Mouse (Mus musculus) E14TG2a.4 (cell line): Measurements from ENCODE around the gene Klf9.

ENCODE experiments used
- H3K27me3 ChIP-seq: 2 replicates; pipeline ENCODE4 v1.6.1; 2014; ENCODE audit warnings: low read length, control low read depth; ENCODE audit not compliant: insufficient read depth
- H3K36me3 ChIP-seq: 2 replicates; pipeline ENCODE4 v1.6.1; 2014; ENCODE audit warnings: low read length, control low read depth; ENCODE audit not compliant: insufficient read depth
- H3K4me1 ChIP-seq: replicated peaks from 2 replicates; pipeline ENCODE4 v1.6.1; 2014; ENCODE audit warnings: low read depth, low read length, control low read depth
- H3K4me3 ChIP-seq: replicated peaks from 2 replicates; pipeline ENCODE4 v1.5.1; 2014; ENCODE audit warnings: mild to moderate bottlenecking, low read length
- H3K9me3 ChIP-seq: 2 replicates; pipeline ENCODE4 v1.6.1; 2014; ENCODE audit warnings: low read length, control low read depth
- CTCF ChIP-seq: conservative IDR thresholded peaks from 2 replicates; pipeline ENCODE4 v1.5.1; 2014; ENCODE audit warnings: low read length
- NANOG ChIP-seq: IDR thresholded peaks from 2 replicates; pipeline ENCODE4 v1.6.1; 2014; ENCODE audit warnings: borderline replicate concordance, low read length, mixed read lengths
- POU5F1 ChIP-seq: IDR thresholded peaks from 2 replicates; pipeline ENCODE4 v1.6.1; 2014; ENCODE audit warnings: low read length, borderline replicate concordance

Gene Klf9

DNA sequence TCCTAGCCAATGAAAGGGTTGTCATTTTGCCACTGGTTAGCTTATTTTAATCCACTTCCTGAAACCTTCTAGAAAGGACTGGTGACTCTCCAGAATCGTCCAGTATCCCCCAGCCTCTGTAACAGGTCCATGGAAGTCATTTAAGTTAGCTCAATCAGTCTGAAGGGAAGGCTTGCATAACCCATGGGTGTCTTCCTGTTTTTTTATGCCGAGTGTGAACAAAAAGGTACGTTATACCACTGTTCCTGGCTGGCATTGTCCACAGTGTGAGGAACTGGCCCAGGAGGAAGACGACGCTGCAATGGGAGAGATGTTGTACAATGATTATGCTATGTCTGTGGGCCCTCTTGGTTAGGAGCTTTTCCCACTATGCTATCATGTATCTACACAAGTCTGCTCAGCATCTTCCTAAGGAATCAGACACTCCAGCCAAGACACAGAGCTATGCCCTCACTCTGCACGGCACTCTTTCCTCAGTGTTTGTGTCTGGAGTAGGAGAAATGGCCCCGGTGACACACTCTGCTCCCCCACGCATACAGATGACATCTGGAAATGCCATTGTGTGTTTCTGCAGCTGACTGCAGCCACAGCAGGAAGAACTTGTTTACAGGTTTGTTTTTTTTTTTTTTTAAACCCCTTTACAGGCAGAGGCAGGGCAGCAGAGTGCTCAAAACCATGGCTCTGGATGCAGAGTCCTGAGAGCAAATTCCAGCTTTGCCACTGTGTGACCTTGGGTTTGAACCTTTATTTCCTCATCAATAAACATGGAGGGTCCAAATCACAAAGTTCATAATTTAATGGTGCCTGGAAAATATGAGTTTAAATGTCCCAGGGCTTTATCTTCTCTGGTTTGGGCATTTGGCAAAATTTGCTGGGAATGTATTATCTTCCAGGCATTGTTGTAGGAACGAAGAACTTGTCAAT is 15.5 kb upstream of the Klf9 start:
- H3K9me3 ChIP-seq = no peaks in the 10 kb centered on the region
- H3K36me3 ChIP-seq = no peaks in the 10 kb centered on the region
- H3K4me1 ChIP-seq = peaks cover 76% of the 10 kb centered on the region
- no peaks in the 10 kb centered on the region for H3K27me3 ChIP-seq
- no peak overlapping the region for H3K4me3 ChIP-seq
- no peak for TF ChIP-seq POU5F1
- TF ChIP-seq NANOG = no peak
- TF ChIP-seq CTCF = no peak

DNA sequence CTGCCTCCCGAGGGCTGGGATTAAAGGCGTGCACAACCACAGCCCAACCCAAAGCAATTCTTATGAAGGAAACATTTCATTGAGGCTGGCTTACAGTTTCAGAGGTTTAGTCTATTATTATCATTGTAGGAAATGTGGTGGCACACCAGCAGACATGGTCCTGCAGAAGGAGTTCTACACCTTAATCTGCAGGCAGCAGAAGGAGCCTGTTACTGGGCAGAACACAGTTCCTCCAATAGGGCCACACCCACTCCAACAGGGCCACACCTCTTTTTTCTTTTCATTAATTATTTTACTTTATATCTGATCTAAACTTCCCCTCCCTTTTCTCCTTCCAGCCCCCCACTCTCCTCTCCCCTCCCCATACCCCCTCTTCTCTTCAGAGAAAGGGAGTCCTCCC is 11.1 kb upstream of the Klf9 start:
- Histone ChIP-seq H3K27me3 (no peaks in the 10 kb centered on the region), H3K36me3 (no peaks in the 10 kb centered on the region), H3K9me3 (no peaks in the 10 kb centered on the region), H3K4me3 (no peak overlapping the region), H3K4me1 (peaks cover 66% of the 10 kb centered on the region)
- TF ChIP-seq CTCF (no peak), POU5F1 (no peak), NANOG (no peak)

DNA sequence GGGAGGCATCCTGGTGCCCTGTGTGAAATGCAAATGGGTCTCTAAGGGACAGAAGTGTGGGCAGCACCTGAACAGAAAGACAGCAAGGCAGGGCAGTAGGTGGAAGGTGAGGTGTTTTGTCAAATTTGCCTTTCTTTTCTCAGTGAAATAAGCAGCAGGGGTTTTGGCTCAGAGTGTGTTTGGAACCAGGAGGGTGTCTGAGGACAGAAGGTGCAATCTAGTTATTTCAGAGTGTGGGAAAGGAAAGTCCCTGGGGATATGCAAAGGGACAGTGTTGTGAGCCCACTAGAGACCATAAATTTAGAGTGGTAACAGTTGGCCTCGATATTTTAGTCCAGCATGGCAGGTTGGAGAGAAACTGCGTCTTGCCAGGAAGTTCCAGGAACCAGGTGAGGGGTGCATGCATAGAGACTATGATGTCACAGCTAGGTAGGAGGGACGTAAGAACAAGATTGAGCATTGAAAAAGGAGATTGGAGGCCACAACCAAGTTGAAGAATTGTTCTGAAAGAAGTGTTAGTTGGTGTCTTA is 8.9 kb upstream of the Klf9 start:
- Histone ChIP-seq H3K36me3 (no peaks in the 10 kb centered on the region; the same call in 1 of the 2 replicates), H3K27me3 (no peaks in the 10 kb centered on the region), H3K4me3 (peak overlapping the region; percentile 82), H3K4me1 (peaks cover 49% of the 10 kb centered on the region), H3K9me3 (no peaks in the 10 kb centered on the region)
- TF ChIP-seq POU5F1 (no peak), CTCF (no peak), NANOG (no peak)

DNA sequence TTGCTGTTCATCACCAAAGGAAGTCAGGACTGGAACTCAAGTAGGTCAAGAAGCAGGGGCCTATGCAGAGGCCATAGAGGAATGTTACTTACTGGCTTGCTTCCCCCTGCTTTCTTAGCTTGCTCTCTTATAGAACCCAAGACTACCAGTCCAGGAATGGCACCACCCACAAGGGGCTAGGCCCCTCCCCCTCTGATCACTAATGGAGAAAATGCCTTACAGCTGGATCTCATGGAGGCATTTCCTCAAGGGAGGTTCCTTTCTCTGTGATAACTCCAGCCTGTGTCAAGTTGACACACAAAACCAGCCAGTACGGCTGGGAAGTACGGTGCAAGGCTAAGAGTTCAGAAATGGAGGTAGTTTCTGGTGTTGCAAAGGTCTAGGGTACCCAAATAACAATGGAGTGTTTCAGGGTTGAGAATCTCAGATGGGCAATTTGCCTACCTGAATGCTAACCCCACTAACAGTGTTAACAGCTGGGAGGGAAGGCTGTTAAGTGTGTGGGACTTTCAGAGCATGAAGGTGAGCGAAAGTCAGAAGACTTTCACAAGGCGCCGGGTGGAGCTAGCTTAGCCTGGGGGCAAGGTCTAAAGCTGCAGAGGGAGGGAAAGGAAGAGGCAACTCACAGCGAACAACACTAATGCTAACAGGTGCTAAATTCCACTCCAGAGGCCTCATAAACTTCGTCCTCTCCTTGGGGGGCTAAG is 8.2 kb upstream of the Klf9 start:
- Histone ChIP-seq H3K27me3 (no peaks in the 10 kb centered on the region), H3K4me1 (peaks cover 55% of the 10 kb centered on the region), H3K9me3 (no peaks in the 10 kb centered on the region), H3K36me3 (peaks cover 2% of the 10 kb centered on the region; the same call in 1 of the 2 replicates), H3K4me3 (peak overlapping the region; percentile 82)
- TF ChIP-seq CTCF = no peak
- TF ChIP-seq NANOG = peak; percentile 75

DNA sequence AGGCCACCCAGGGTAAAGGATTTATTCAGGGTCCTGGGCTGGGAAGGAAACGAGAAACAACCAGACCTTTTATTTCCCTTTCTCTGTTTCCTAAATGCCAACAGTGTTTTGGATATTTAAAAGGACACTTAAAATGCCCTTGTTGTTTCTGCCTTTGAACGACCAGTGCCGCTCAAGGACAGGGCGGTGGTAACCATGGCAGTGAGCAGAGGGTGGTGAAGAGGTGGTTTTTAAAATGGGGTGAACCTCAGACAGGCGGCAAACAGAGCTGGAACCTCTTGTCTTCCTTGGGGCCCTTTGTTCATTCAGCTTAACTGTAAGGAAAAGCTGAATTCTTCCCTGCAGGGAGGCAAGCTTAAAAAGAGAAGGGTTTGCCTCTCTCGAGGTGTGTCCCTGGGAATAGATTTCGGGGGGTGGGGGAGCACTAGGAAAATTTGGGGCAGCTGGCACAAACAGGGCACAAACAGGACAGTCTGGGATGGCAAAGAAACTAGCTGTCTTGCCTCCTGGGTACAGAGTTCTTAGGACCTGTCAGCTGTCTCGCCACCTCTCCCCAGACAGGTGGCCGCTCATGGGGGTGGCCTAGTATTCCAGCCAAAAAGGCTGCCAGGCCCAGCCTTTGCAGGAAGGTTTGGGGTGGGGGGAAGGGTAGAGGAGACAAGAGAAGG is 7.5 kb upstream of the Klf9 start:
- Histone ChIP-seq H3K4me3 (peak overlapping the region; percentile 82), H3K27me3 (no peaks in the 10 kb centered on the region), H3K36me3 (peaks cover 3% of the 10 kb centered on the region; the same call in 1 of the 2 replicates), H3K4me1 (peaks cover 62% of the 10 kb centered on the region), H3K9me3 (no peaks in the 10 kb centered on the region)
- TF ChIP-seq POU5F1 (no peak), NANOG (peak; percentile 16; the same call in 1 of the 2 replicates)

DNA sequence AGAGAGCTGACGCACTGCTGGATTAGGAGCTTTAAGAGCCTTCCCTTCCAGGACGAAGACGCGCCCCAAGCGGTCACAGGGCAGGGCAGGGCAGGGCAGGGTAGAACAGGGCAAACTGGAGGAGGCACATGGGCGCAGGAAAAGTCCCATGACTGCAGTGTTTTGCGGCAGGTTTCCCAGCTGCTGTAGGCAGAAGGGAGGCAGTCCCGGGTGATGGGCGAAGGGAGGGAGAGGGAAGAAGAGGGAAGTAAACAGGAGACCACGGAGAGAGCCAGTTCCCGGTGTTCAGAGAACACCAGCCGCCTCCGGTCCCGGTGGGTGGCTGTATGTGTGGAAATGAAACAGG is 7.0 kb upstream of the Klf9 start:
- TF ChIP-seq CTCF (no peak), NANOG (no peak), POU5F1 (no peak)
- peaks cover 67% of the 10 kb centered on the region for H3K4me1 ChIP-seq
- H3K36me3 ChIP-seq = peaks cover 3% of the 10 kb centered on the region; the same call in 1 of the 2 replicates
- no peaks in the 10 kb centered on the region for H3K9me3 ChIP-seq
- no peaks in the 10 kb centered on the region for H3K27me3 ChIP-seq
- peak overlapping the region; percentile 82 for H3K4me3 ChIP-seq

DNA sequence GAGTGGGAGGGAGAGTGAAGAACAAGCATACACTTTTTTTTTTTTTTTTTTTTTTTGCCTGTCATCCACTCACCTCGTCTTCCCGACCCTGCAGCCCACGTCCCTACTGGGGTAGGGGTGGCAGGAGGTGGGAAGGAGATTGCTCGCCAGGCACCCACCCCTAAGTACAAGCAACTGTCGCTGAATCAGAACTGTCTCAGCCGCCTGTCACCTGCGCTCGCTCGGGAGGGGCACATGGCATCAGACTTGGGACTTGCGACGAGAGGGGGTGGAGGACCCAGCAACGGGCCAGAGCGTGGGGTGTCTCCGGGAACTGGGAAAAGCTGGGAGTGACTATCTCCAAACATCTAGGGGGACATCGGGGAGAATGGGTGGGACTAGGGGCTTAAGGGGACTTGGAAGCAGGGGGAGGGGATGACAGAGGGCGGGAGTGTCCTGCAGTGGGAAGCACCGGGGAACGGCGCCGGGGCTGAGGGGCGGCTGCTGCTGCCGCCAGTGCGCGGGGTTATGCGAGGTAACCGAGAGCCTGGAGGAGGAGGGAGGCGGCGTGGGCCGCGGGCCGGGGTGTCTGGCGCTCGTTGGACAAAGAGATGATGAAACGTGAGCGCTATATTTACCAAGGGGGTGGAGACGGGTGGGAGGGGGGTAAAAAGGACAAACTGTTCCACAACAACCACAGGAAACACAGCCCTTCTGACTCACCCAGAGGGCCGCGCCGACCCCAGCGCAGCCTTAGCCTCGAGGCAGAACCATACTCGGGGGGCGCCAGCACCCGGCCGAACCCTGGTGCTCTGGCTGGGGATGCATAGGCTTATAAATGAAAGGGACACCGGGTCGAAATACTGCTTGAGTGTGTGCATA is 6.4 kb upstream of the Klf9 start:
- Histone ChIP-seq H3K36me3 (peaks cover 3% of the 10 kb centered on the region; the same call in 1 of the 2 replicates), H3K4me3 (peak overlapping the region; percentile 82)
- no peak for TF ChIP-seq NANOG
- no peak for TF ChIP-seq CTCF
- TF ChIP-seq POU5F1 = no peak

More for the DNA sequence above, 6.4 kb upstream of the Klf9 start:
- Histone ChIP-seq H3K4me1 (peaks cover 69% of the 10 kb centered on the region), H3K27me3 (no peaks in the 10 kb centered on the region), H3K9me3 (no peaks in the 10 kb centered on the region)
